ENCODE assay signal across 22 mouse cellular contexts in genomic region chr7:29555051-29555450, GRCm38 (mm10).
"Had no signal": no experiment of that assay in that cellular context is flagged by ENCODE, and none has a peak within 500 bp of the region (broad histone marks: within the 10 kb centered on the region; RNA-seq: fewer than 3 reads in every experiment).

No protein-coding gene starts in this region.

- H3K27me3 ChIP-seq: limb, embryonic 12.5 days; midbrain, embryonic 12.5 days; midbrain, embryonic 15.5 days; neural tube, embryonic 12.5 days; neural tube, embryonic 15.5 days had no signal

- ATAC-seq: intestine, postnatal 0 days; liver, postnatal 0 days; lung, postnatal 0 days; midbrain, embryonic 15.5 days had no signal

- H3K4me1 ChIP-seq: limb, embryonic 12.5 days; midbrain, embryonic 12.5 days; midbrain, embryonic 15.5 days; neural tube, embryonic 12.5 days; neural tube, embryonic 15.5 days had no signal

- H3K4me3 ChIP-seq: layer of hippocampus, adult 2 months; limb, embryonic 12.5 days; midbrain, embryonic 12.5 days; midbrain, embryonic 15.5 days; neural tube, embryonic 12.5 days; neural tube, embryonic 15.5 days had no signal

- H3K36me3 ChIP-seq: limb, embryonic 12.5 days; midbrain, embryonic 12.5 days; midbrain, embryonic 15.5 days; neural tube, embryonic 12.5 days; neural tube, embryonic 15.5 days had no signal

- DNase-seq: kidney, adult 2 months; kidney, postnatal 25 days; layer of hippocampus, adult 9-11 months; liver, postnatal 0 days; lung, embryonic 14.5 days; retina, postnatal 1 day; right cerebral cortex, postnatal 25 days; thymus, adult 2 months; thymus, postnatal 14 days had no signal

- H3K27ac ChIP-seq: kidney, postnatal 0 days; layer of hippocampus, adult 2 months; liver, embryonic 14.5 days; macrophage; midbrain, embryonic 12.5 days; midbrain, embryonic 15.5 days; neural tube, embryonic 12.5 days; neural tube, embryonic 15.5 days; stomach, postnatal 0 days had no signal

- H3K4me2 ChIP-seq: limb, embryonic 12.5 days; liver, embryonic 11.5 days; lung, embryonic 14.5 days; midbrain, embryonic 12.5 days; midbrain, embryonic 15.5 days; neural tube, embryonic 12.5 days; neural tube, embryonic 15.5 days had no signal

- H3K9ac ChIP-seq: limb, embryonic 12.5 days; liver, embryonic 14.5 days; liver, postnatal 0 days; lung, embryonic 14.5 days; midbrain, embryonic 12.5 days; midbrain, embryonic 15.5 days; neural tube, embryonic 12.5 days; neural tube, embryonic 15.5 days had no signal

- H3K9me3 ChIP-seq: midbrain, embryonic 12.5 days; midbrain, embryonic 15.5 days; neural tube, embryonic 15.5 days had no signal
